Mouse (Mus musculus) liver, embryonic 13.5 days (tissue): ENCODE measurements at regions not wholly inside any gene's neighbourhood (a gene's known extent, or its start where the extent isn't known, plus 50 kb on each side); places are given as distances from the start of the nearest gene placed in this dataset.
A peak's percentile ranks its signal among the peaks of the same experiment; 100 is the strongest.

Experiments
- ATAC-seq: fragments of 200-750 bp; cut with Nextera tagmentation; 2 replicates; pipeline ENCODE4 v1.8.0; 2017; ENCODE audit warnings: low read depth, mild to moderate bottlenecking, moderate number of reproducible peaks, moderate library complexity
- DNase-seq: peaks from one replicate; pipeline ENCODE4 v3.0.0; 2022
- H3K27ac ChIP-seq: fragments of 300-500 bp; sonication (generic); 2 replicates; pipeline ENCODE4 v1.5.1; 2015; ENCODE audit warnings: moderate library complexity, mild to moderate bottlenecking, inconsistent platforms
- H3K27me3 ChIP-seq: fragments of 300-500 bp; sonication (generic); 2 replicates; pipeline ENCODE4 v1.6.1; 2015; ENCODE audit warnings: mild to moderate bottlenecking, inconsistent platforms
- H3K36me3 ChIP-seq: fragments of 300-500 bp; sonication (generic); 2 replicates; pipeline ENCODE4 v1.6.1; 2015; ENCODE audit warnings: mild to moderate bottlenecking, inconsistent platforms
- H3K4me1 ChIP-seq: fragments of 300-500 bp; sonication (generic); replicated peaks from 2 replicates; pipeline ENCODE4 v1.6.1; 2015; ENCODE audit warnings: inconsistent platforms
- H3K4me2 ChIP-seq: fragments of 300-500 bp; sonication (generic); 2 replicates; pipeline ENCODE4 v1.6.1; 2015; ENCODE audit warnings: inconsistent platforms, mild to moderate bottlenecking, moderate library complexity
- H3K4me3 ChIP-seq: fragments of 300-500 bp; sonication (generic); replicated peaks from 2 replicates; pipeline ENCODE4 v1.5.1; 2015; ENCODE audit warnings: mild to moderate bottlenecking, inconsistent platforms
- H3K9ac ChIP-seq: fragments of 300-500 bp; sonication (generic); 2 replicates; pipeline ENCODE4 v1.6.1; 2015; ENCODE audit warnings: mild to moderate bottlenecking, inconsistent platforms
- H3K9me3 ChIP-seq: fragments of 300-500 bp; sonication (generic); replicated peaks from 2 replicates; pipeline ENCODE4 v1.6.1; 2016; ENCODE audit warnings: inconsistent platforms
- WGBS: fragments of 180-500 bp; shearing (Covaris S2); methylation state at CpG from one replicate; pipeline ENCODE4 v1.1.7; 2015; ENCODE audit not compliant: insufficient replicate concordance; 5-methylcytosine and 5-hydroxymethylcytosine counted together

GRCm38 (mm10) chr3:149178891-149179290, 188.5 kb upstream of the Adgrl2 start:
- Histone ChIP-seq H3K9ac (no peak overlapping the region), H3K36me3 (no peaks in the 10 kb centered on the region), H3K4me1 (peaks cover 4% of the 10 kb centered on the region; the same call in 1 of the 2 replicates), H3K27ac (no peak overlapping the region), H3K4me3 (no peak overlapping the region), H3K27me3 (no peaks in the 10 kb centered on the region), H3K4me2 (no peak overlapping the region), H3K9me3 (no peaks in the 10 kb centered on the region)
- 70% methylated on average over 3 of the region's 3 CpGs for WGBS
- DNase-seq (no peak), ATAC-seq (no peak)

GRCm38 (mm10) chr3:149174689-149175390, 184.5 kb upstream of the Adgrl2 start:
- ATAC-seq (0 out of 2 replicates have a peak, but pooled peaks have one; percentile 3), DNase-seq (no peak)
- Histone ChIP-seq H3K27ac (no peak overlapping the region), H3K4me3 (no peak overlapping the region), H3K4me1 (no peaks in the 10 kb centered on the region; the same call in 1 of the 2 replicates), H3K9me3 (no peaks in the 10 kb centered on the region), H3K4me2 (no peak overlapping the region), H3K9ac (no peak overlapping the region), H3K36me3 (no peaks in the 10 kb centered on the region), H3K27me3 (no peaks in the 10 kb centered on the region)
- 39% methylated on average over 11 of the region's 11 CpGs for WGBS

GRCm38 (mm10) chr3:149173537-149173936, 183.2 kb upstream of the Adgrl2 start:
- Histone ChIP-seq H3K27me3 (no peaks in the 10 kb centered on the region), H3K4me1 (no peaks in the 10 kb centered on the region; the same call in 1 of the 2 replicates), H3K4me2 (no peak overlapping the region), H3K4me3 (no peak overlapping the region), H3K9ac (no peak overlapping the region), H3K27ac (no peak overlapping the region), H3K9me3 (no peaks in the 10 kb centered on the region), H3K36me3 (no peaks in the 10 kb centered on the region)
- no peak for DNase-seq
- ATAC-seq = no peak
- WGBS = 17% methylated on average over 10 of the region's 10 CpGs

DNA sequence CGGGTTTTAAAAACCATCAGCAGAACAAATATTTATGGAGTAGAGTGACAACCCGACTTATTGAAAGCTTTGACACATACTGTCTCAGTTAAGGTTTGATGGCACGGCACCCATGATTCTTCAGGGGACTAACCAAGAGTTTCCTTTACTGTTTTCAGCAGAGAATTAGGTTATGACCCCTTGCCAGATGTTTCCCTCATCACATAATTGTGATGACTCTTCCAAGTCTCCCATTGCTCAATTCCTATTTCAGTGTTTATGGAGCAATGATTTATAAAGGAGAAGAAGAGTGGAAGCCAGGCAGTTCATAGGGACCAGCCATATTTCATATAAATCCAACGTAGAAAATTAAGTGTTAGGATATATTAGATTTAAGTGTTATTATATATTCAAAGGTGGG, 181.4 kb upstream of the Adgrl2 start:
- H3K27ac ChIP-seq = no peak overlapping the region
- 70% methylated on average over 4 of the region's 4 CpGs for WGBS
- no peaks in the 10 kb centered on the region for H3K9me3 ChIP-seq
- no peaks in the 10 kb centered on the region for H3K36me3 ChIP-seq
- no peak overlapping the region for H3K9ac ChIP-seq
- no peaks in the 10 kb centered on the region for H3K27me3 ChIP-seq
- no peak overlapping the region for H3K4me3 ChIP-seq
- no peak overlapping the region for H3K4me2 ChIP-seq
- no peak for ATAC-seq
- H3K4me1 ChIP-seq = no peaks in the 10 kb centered on the region; the same call in 1 of the 2 replicates
- DNase-seq = no peak

- 65% methylated on average over 7 of the region's 7 CpGs for WGBS
- H3K4me3 ChIP-seq = no peak overlapping the region
- H3K36me3 ChIP-seq = no peaks in the 10 kb centered on the region
- 0 out of 2 replicates have a peak, but pooled peaks have one; percentile 32 for ATAC-seq
- H3K4me1 ChIP-seq = no peaks in the 10 kb centered on the region; the same call in 1 of the 2 replicates
- H3K27me3 ChIP-seq = no peaks in the 10 kb centered on the region
- no peak overlapping the region for H3K9ac ChIP-seq
- H3K4me2 ChIP-seq = no peak overlapping the region
- no peaks in the 10 kb centered on the region for H3K9me3 ChIP-seq
- DNase-seq = no peak
- H3K27ac ChIP-seq = no peak overlapping the region
Observed at GRCm38 (mm10) chr3:149170191-149170590, 179.8 kb upstream of the Adgrl2 start.

- DNase-seq (no peak), ATAC-seq (peak; percentile 68)
- no peak overlapping the region for H3K27ac ChIP-seq
- no peaks in the 10 kb centered on the region for H3K36me3 ChIP-seq
- H3K27me3 ChIP-seq = no peaks in the 10 kb centered on the region
- no peak overlapping the region for H3K9ac ChIP-seq
- no peak overlapping the region for H3K4me2 ChIP-seq
- no peak overlapping the region for H3K4me3 ChIP-seq
- no peaks in the 10 kb centered on the region; the same call in 1 of the 2 replicates for H3K4me1 ChIP-seq
- no peaks in the 10 kb centered on the region for H3K9me3 ChIP-seq
- WGBS = 61% methylated on average over 12 of the region's 12 CpGs
Observed at GRCm38 (mm10) chr3:149169442-149169841, 179.1 kb upstream of the Adgrl2 start.

- no peaks in the 10 kb centered on the region for H3K27me3 ChIP-seq
- DNase-seq (no peak), ATAC-seq (no peak)
- no peak overlapping the region for H3K4me3 ChIP-seq
- no peaks in the 10 kb centered on the region for H3K36me3 ChIP-seq
- H3K9ac ChIP-seq = no peak overlapping the region
- no peak overlapping the region for H3K4me2 ChIP-seq
- H3K27ac ChIP-seq = no peak overlapping the region
- no peaks in the 10 kb centered on the region; the same call in 1 of the 2 replicates for H3K4me1 ChIP-seq
- H3K9me3 ChIP-seq = no peaks in the 10 kb centered on the region
- WGBS = 55% methylated on average over 3 of the region's 3 CpGs
Observed at GRCm38 (mm10) chr3:149167997-149168396, 177.6 kb upstream of the Adgrl2 start.

DNA sequence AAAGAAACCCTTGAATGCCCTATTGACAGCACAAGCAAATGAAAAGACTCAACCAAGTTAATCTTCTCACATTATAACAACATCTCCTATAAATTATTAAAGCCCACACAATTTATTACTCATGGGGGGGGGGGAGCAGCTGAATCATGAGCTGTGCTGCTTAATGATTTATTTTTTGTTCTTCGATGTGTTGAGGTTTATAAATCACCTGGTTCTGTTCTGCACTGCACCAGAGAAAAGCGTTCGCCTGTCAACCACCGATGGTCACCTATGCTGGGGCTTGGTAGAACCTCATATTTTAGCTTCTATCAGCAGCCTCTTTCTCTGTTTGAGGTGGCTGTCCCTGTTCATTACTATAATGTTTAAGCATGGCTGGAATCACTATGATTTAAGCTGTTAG, 174.4 kb upstream of the Adgrl2 start:
- no peaks in the 10 kb centered on the region for H3K27me3 ChIP-seq
- H3K27ac ChIP-seq = no peak overlapping the region
- H3K4me3 ChIP-seq = no peak overlapping the region
- no peak overlapping the region for H3K9ac ChIP-seq
- WGBS = 71% methylated on average over 4 of the region's 4 CpGs
- H3K4me2 ChIP-seq = no peak overlapping the region
- H3K36me3 ChIP-seq = no peaks in the 10 kb centered on the region
- DNase-seq (no peak), ATAC-seq (no peak)
- no peaks in the 10 kb centered on the region for H3K9me3 ChIP-seq
- no peaks in the 10 kb centered on the region; the same call in 1 of the 2 replicates for H3K4me1 ChIP-seq

- 45% methylated on average over 6 of the region's 6 CpGs for WGBS
Observed at GRCm38 (mm10) chr3:149163591-149163990, 173.2 kb upstream of the Adgrl2 start.

DNA sequence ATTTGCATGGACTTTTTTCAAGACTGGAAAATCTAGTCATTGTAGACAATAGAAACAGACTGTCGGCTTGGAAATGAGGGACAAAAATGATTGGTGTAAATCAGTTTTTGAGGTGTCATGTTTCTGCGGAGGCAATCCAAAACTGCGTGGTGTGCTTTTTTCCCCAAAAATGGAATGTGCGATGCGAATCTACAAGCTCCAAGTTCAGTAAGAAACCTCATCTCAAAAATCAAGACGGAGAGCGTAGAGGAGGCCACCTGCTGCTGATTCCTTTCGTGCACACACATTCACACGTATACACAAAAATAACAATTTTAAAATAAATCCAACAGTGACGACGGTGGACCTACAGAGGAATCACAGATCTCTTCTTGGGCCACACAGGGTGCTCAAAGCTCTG, 170.5 kb upstream of the Adgrl2 start:
- no peaks in the 10 kb centered on the region for H3K27me3 ChIP-seq
- no peak overlapping the region for H3K4me2 ChIP-seq
- no peak for ATAC-seq
- no peak overlapping the region for H3K4me3 ChIP-seq
- DNase-seq = no peak
- no peaks in the 10 kb centered on the region for H3K9me3 ChIP-seq
- H3K9ac ChIP-seq = no peak overlapping the region
- 82% methylated on average over 11 of the region's 11 CpGs for WGBS
- no peaks in the 10 kb centered on the region for H3K36me3 ChIP-seq
- no peak overlapping the region for H3K27ac ChIP-seq
- no peaks in the 10 kb centered on the region for H3K4me1 ChIP-seq

More at GRCm38 (mm10) chr3:149163591-149163990, 173.2 kb upstream of the Adgrl2 start:
- Histone ChIP-seq H3K9me3 (no peaks in the 10 kb centered on the region), H3K4me2 (no peak overlapping the region), H3K27ac (no peak overlapping the region), H3K9ac (no peak overlapping the region), H3K36me3 (no peaks in the 10 kb centered on the region), H3K4me1 (no peaks in the 10 kb centered on the region), H3K4me3 (no peak overlapping the region), H3K27me3 (no peaks in the 10 kb centered on the region)
- ATAC-seq = no peak
- DNase-seq = no peak

DNA sequence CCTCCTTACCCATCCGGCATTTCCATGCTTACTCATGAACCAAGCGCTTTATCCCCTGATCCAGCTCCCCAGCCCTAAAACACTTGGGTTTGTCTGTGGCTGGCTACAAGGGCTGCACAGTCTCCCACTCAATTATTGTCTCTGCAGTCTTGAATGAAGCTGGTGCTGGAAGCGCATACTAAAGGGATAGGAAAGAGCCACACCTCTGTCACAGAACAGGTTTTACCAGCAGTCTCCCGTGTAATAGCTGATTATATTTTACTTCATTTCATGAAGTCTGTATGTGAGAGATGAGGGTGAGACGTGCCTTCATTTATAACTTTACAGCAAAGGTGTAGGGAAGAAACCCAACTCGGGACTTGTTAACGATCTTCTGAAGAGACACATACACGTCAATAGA, 167.0 kb upstream of the Adgrl2 start:
- Histone ChIP-seq H3K4me3 (no peak overlapping the region), H3K27ac (no peak overlapping the region), H3K9me3 (no peaks in the 10 kb centered on the region), H3K4me2 (no peak overlapping the region), H3K36me3 (no peaks in the 10 kb centered on the region), H3K27me3 (no peaks in the 10 kb centered on the region), H3K9ac (no peak overlapping the region), H3K4me1 (no peaks in the 10 kb centered on the region)
- no peak for DNase-seq
- WGBS = 76% methylated on average over 8 of the region's 8 CpGs
- ATAC-seq = no peak

DNA sequence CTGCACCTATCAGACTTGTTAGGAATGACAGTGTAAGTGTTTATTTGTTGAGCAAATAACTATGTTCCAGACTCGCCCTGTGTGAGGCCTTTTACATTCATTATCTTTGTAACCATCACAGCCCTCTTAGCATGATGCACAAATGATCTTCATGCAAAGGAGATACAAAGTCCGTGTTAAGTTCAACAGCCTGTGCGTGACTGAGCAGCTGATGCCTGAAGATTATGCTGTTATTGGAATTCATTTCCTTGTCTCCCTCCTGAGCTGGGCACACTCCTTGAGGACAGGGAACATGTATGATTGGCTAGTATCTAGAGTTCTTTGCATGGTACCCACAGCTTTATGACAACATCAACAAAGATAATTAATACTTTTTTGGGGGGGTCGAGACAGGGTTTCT, 162.0 kb upstream of the Adgrl2 start:
- Histone ChIP-seq H3K9me3 (no peaks in the 10 kb centered on the region), H3K9ac (no peak overlapping the region), H3K27me3 (no peaks in the 10 kb centered on the region), H3K4me3 (no peak overlapping the region), H3K27ac (no peak overlapping the region), H3K4me1 (no peaks in the 10 kb centered on the region), H3K4me2 (no peak overlapping the region), H3K36me3 (no peaks in the 10 kb centered on the region)
- ATAC-seq (no peak), DNase-seq (no peak)
- 46% methylated on average over 4 of the region's 4 CpGs for WGBS
